Mouse (Mus musculus) C2C12 (cell line): ENCODE results near the gene Pars2. TPM values are rescaled to one million over a fixed set of nuclear protein-coding genes. Genes with fewer than 3 reads are reported as not detected.

Experiments
- H3K27me3 ChIP-seq: one replicate; pipeline ENCODE4 v1.6.1; 2011; ENCODE audit not compliant: control insufficient read depth, insufficient read depth, insufficient read length
- H3K36me3 ChIP-seq: one replicate; pipeline ENCODE4 v1.6.1; 2011; ENCODE audit not compliant: control insufficient read depth, insufficient read depth
- H3K4me3 ChIP-seq: one replicate; pipeline ENCODE4 v1.5.1; 2011; ENCODE audit warnings: mild to moderate bottlenecking, control low read depth; ENCODE audit not compliant: poor library complexity, insufficient read depth, severe bottlenecking
- H3K79me2 ChIP-seq: one replicate; pipeline ENCODE4 v1.6.1; 2011; ENCODE audit not compliant: control insufficient read depth, insufficient read depth
- H3K79me3 ChIP-seq: one replicate; pipeline ENCODE4 v1.6.1; 2011; ENCODE audit warnings: low read depth, control low read depth
- H3ac ChIP-seq: one replicate; pipeline ENCODE3; 2011; ENCODE audit warnings: low read depth; ENCODE audit not compliant: control insufficient read depth, insufficient read length
- CEBPB ChIP-seq: IDR thresholded peaks from one replicate; pipeline ENCODE4 v1.6.1; 2011; ENCODE audit warnings: low read depth, mild to moderate bottlenecking, control low read depth, moderate library complexity
- CTCF ChIP-seq: IDR thresholded peaks from one replicate; pipeline ENCODE4 v1.5.1; 2011; ENCODE audit not compliant: control insufficient read depth, insufficient read depth, insufficient read length
- FOSL1 ChIP-seq: IDR thresholded peaks from one replicate; pipeline ENCODE4 v1.8.0; 2011; ENCODE audit warnings: mild to moderate bottlenecking, low read length; ENCODE audit not compliant: poor library complexity, insufficient read depth, severe bottlenecking
- MAX ChIP-seq: IDR thresholded peaks from one replicate; pipeline ENCODE4 v1.6.1; 2011; ENCODE audit warnings: mild to moderate bottlenecking, control low read depth
- MYOD1 ChIP-seq: IDR thresholded peaks from one replicate; pipeline ENCODE4 v1.6.1; 2011; ENCODE audit warnings: low read depth; ENCODE audit not compliant: control insufficient read depth, insufficient read length
- MYOG ChIP-seq: IDR thresholded peaks from one replicate; pipeline ENCODE4 v1.6.1; 2011; ENCODE audit not compliant: control insufficient read depth, insufficient read length; ENCODE audit errors: extremely low read depth
- USF1 ChIP-seq: IDR thresholded peaks from one replicate; pipeline ENCODE4 v1.6.1; 2011; ENCODE audit warnings: low read depth, mild to moderate bottlenecking, control low read depth, moderate library complexity
- polyA plus RNA-seq: library from polyadenylated mRNA; unstranded; fragments of >200 nt; fragmentation: generic; extraction: Trizol; gene quantifications from one replicate; pipeline ENCODE4 v1.2.1, GENCODE M21; 2012; ENCODE audit warnings: missing spikeins

Gene Pars2
- polyA plus RNA-seq, 1 experiment: 7.6 TPM

- Histone ChIP-seq H3K36me3 (no peaks in the 10 kb centered on the region), H3K4me3 (no peak overlapping the region), H3K79me2 (no peaks in the 10 kb centered on the region), H3K27me3 (no peaks in the 10 kb centered on the region), H3ac (no peak overlapping the region), H3K79me3 (no peaks in the 10 kb centered on the region)
- TF ChIP-seq MYOD1: no peak
- no peak for TF ChIP-seq MYOG
- peak; percentile 81 for TF ChIP-seq CTCF
- TF ChIP-seq USF1: no peak
- TF ChIP-seq MAX: no peak
- TF ChIP-seq CEBPB: peak; percentile 77
These were observed 36.6 kb upstream of the Pars2 start for GRCm38 (mm10) chr4:106614180-106614797.

- H3ac ChIP-seq: no peak overlapping the region
- no peaks in the 10 kb centered on the region for H3K36me3 ChIP-seq
- no peak overlapping the region for H3K4me3 ChIP-seq
- no peaks in the 10 kb centered on the region for H3K79me2 ChIP-seq
- no peaks in the 10 kb centered on the region for H3K79me3 ChIP-seq
- TF ChIP-seq CTCF: no peak
- TF ChIP-seq MAX: no peak
- no peak for TF ChIP-seq CEBPB
- TF ChIP-seq USF1: no peak
- no peak for TF ChIP-seq MYOG
- TF ChIP-seq MYOD1: no peak
- no peak for TF ChIP-seq FOSL1
- H3K27me3 ChIP-seq: no peaks in the 10 kb centered on the region
These were observed 36.0 kb upstream of the Pars2 start for GRCm38 (mm10) chr4:106614881-106615280.

DNA sequence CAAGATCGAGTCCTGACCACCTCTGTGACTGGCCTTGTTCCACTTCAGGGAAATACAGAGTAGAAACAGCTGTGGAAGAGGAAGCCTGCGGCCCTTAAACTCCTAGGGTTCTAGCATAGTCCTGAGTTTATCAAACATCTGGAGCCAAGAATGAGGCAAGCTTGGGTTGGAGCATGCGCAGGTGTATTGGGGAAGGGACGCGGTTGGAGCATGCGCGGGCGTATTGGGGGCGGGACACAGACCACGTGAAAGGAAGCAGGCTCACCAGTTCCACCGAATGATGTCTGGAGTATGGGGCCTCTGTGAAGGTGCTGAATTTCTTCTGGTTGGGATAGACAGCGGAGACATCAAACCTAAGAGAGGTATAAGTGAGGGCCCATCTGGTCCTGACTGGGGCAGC, 35.2 kb upstream of the Pars2 start:
- Histone ChIP-seq H3K79me3 (no peaks in the 10 kb centered on the region), H3ac (no peak overlapping the region), H3K4me3 (no peak overlapping the region), H3K36me3 (no peaks in the 10 kb centered on the region), H3K27me3 (no peaks in the 10 kb centered on the region), H3K79me2 (no peaks in the 10 kb centered on the region)
- no peak for TF ChIP-seq MAX
- no peak for TF ChIP-seq FOSL1
- TF ChIP-seq MYOD1: no peak
- no peak for TF ChIP-seq CTCF
- no peak for TF ChIP-seq USF1
- TF ChIP-seq MYOG: no peak
- TF ChIP-seq CEBPB: no peak

- H3ac ChIP-seq: no peak within 1 kb of the TSS
- TF ChIP-seq CEBPB (no peak), FOSL1 (no peak), MYOG (no peak), MYOD1 (no peak), USF1 (no peak), CTCF (no peak), MAX (no peak)
- no peaks in the 10 kb centered on the region for H3K79me3 ChIP-seq
- H3K4me3 ChIP-seq: no peak within 1 kb of the TSS
- H3K36me3 ChIP-seq: no peaks in the 10 kb centered on the region
- peaks cover 8% of the 10 kb centered on the region for H3K27me3 ChIP-seq
- H3K79me2 ChIP-seq: no peaks in the 10 kb centered on the region
These were observed 33.8 kb upstream of the Pars2 start, which contains the start of gene Lexm for GRCm38 (mm10) chr4:106617056-106617455. TSS of gene Lexm (minus strand) at chr4:106617241.

GRCm38 (mm10) chr4:106618898-106619297, 32.0 kb upstream of the Pars2 start:
- Histone ChIP-seq H3K4me3 (no peak overlapping the region), H3K79me3 (no peaks in the 10 kb centered on the region), H3K36me3 (no peaks in the 10 kb centered on the region), H3K79me2 (no peaks in the 10 kb centered on the region), H3K27me3 (peaks cover 26% of the 10 kb centered on the region), H3ac (no peak overlapping the region)
- TF ChIP-seq CEBPB (no peak), MAX (no peak), MYOD1 (no peak), CTCF (no peak)

GRCm38 (mm10) chr4:106621428-106621827, 29.4 kb upstream of the Pars2 start:
- Histone ChIP-seq H3ac (no peak overlapping the region), H3K27me3 (peaks cover 50% of the 10 kb centered on the region), H3K79me2 (no peaks in the 10 kb centered on the region), H3K79me3 (no peaks in the 10 kb centered on the region), H3K4me3 (no peak overlapping the region), H3K36me3 (no peaks in the 10 kb centered on the region)
- TF ChIP-seq MYOG (no peak), CTCF (no peak), CEBPB (no peak)
